Mouse (Mus musculus) embryonic facial prominence, embryonic 12.5 days (tissue): ENCODE results near the gene Dph1. TPM values are rescaled to one million over a fixed set of nuclear protein-coding genes. Genes with fewer than 3 reads are reported as not detected.

Experiments
- ATAC-seq: fragments of 200-750 bp; cut with Nextera tagmentation; 2 replicates; pipeline ENCODE4 v1.8.0; 2017; ENCODE audit not compliant: insufficient number of reproducible peaks, insufficient read depth, low FRiP score, low TSS enrichment
- H3K27ac ChIP-seq: fragments of 300-500 bp; sonication (generic); 2 replicates; pipeline ENCODE4 v1.5.1; 2016; ENCODE audit warnings: mild to moderate bottlenecking
- H3K27me3 ChIP-seq: fragments of 300-500 bp; sonication (generic); 2 replicates; pipeline ENCODE4 v1.6.1; 2016; ENCODE audit warnings: mild to moderate bottlenecking, moderate library complexity
- H3K36me3 ChIP-seq: fragments of 300-500 bp; sonication (generic); 2 replicates; pipeline ENCODE4 v1.6.1; 2016; ENCODE audit warnings: mild to moderate bottlenecking
- H3K4me1 ChIP-seq: fragments of 300-500 bp; sonication (generic); 2 replicates; pipeline ENCODE4 v1.6.1; 2016
- H3K4me2 ChIP-seq: fragments of 300-500 bp; sonication (generic); replicated peaks from 2 replicates; pipeline ENCODE4 v1.6.1; 2016; ENCODE audit warnings: mild to moderate bottlenecking, moderate library complexity
- H3K4me3 ChIP-seq: fragments of 300-500 bp; sonication (generic); 2 replicates; pipeline ENCODE4 v1.5.1; 2016; ENCODE audit warnings: mild to moderate bottlenecking
- H3K9ac ChIP-seq: fragments of 300-500 bp; sonication (generic); 2 replicates; pipeline ENCODE4 v1.6.1; 2016; ENCODE audit warnings: mild to moderate bottlenecking, moderate library complexity
- H3K9me3 ChIP-seq: fragments of 300-500 bp; sonication (generic); 2 replicates; pipeline ENCODE4 v1.6.1; 2016; ENCODE audit warnings: mild to moderate bottlenecking, moderate library complexity
- WGBS: fragments of 180-500 bp; shearing (Covaris S2); methylation state at CpG from one replicate; pipeline ENCODE4 v1.1.7; 2016; 5-methylcytosine and 5-hydroxymethylcytosine counted together
- polyA plus RNA-seq: library from polyadenylated mRNA; unstranded; fragments of >200 nt; fragmentation: Nextera tagmentation; extraction: Ambion mirVana; gene quantifications from 2 replicates; pipeline ENCODE4 v1.2.1, GENCODE M21; 2016

Dph1 gene
- polyA plus RNA-seq, result 22.6 and 23.3 TPM in 2 replicates

GRCm38 (mm10) chr11:75190905-75191441 lies at the start of gene Dph1:
Dph1 (minus strand) TSS chr11:75191241.
- peaks cover 45% of the 10 kb centered on the region for H3K4me1 ChIP-seq
- H3K9me3 ChIP-seq, result no peaks in the 10 kb centered on the region
- H3K4me2 ChIP-seq, result peak within 1 kb of the TSS; percentile 89
- peak within 1 kb of the TSS; percentile 94 for H3K4me3 ChIP-seq
- ATAC-seq, result no peak
- no peaks in the 10 kb centered on the region for H3K36me3 ChIP-seq
- peak within 1 kb of the TSS; percentile 62 for H3K9ac ChIP-seq
- WGBS, result 37% methylated on average over 5 of the region's 5 CpGs
- H3K27me3 ChIP-seq, result peaks cover 48% of the 10 kb centered on the region
- H3K27ac ChIP-seq, result no peak within 1 kb of the TSS

- WGBS, result 77% methylated on average over 13 of the region's 13 CpGs
- Histone ChIP-seq H3K27me3 (peaks cover 4% of the 10 kb centered on the region; the same call in 1 of the 2 replicates), H3K36me3 (no peaks in the 10 kb centered on the region), H3K9ac (no peak overlapping the region), H3K4me3 (no peak overlapping the region), H3K9me3 (no peaks in the 10 kb centered on the region), H3K27ac (no peak overlapping the region), H3K4me1 (peaks cover 5% of the 10 kb centered on the region; the same call in 1 of the 2 replicates), H3K4me2 (no peak overlapping the region)
- no peak for ATAC-seq
These were observed 49.3 kb upstream of the Dph1 start for GRCm38 (mm10) chr11:75240158-75240934.

- Histone ChIP-seq H3K4me1 (peaks cover 4% of the 10 kb centered on the region; the same call in 1 of the 2 replicates), H3K27me3 (peaks cover 17% of the 10 kb centered on the region)
- 12% methylated on average over 16 of the region's 16 CpGs for WGBS
These were observed 43.7 kb upstream of the Dph1 start for GRCm38 (mm10) chr11:75234745-75235144.

DNA sequence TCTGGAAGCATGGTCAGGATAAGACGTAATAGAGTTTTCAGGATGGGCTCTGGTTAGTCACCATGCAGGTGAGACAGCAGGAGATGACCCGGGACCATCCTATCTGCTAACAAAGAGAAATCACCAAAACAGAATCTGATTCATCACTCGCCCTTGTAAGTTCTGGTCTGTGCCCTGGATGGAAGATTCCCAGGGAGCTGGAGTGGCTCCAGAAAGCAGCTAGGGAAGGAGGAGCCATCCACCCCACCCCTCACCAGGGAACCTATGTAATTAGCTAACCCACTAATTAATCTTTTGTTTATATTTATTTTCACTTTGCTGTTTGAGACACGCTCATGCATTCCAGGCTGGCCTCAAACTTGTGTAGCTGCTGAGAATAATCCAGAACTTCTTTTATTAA lies 41.4 kb upstream of the Dph1 start:
- no peak overlapping the region for H3K9ac ChIP-seq
- H3K4me3 ChIP-seq, result no peak overlapping the region
- H3K9me3 ChIP-seq, result no peaks in the 10 kb centered on the region
- no peak for ATAC-seq
- peaks cover 4% of the 10 kb centered on the region; the same call in 1 of the 2 replicates for H3K4me1 ChIP-seq
- 73% methylated on average over 4 of the region's 4 CpGs for WGBS
- H3K27ac ChIP-seq, result no peak overlapping the region
- H3K27me3 ChIP-seq, result peaks cover 17% of the 10 kb centered on the region
- no peak overlapping the region for H3K4me2 ChIP-seq
- no peaks in the 10 kb centered on the region for H3K36me3 ChIP-seq

More at GRCm38 (mm10) chr11:75234745-75235144, 43.7 kb upstream of the Dph1 start:
- Histone ChIP-seq H3K4me3 (no peak overlapping the region), H3K9ac (no peak overlapping the region), H3K36me3 (no peaks in the 10 kb centered on the region), H3K27ac (no peak overlapping the region), H3K9me3 (no peaks in the 10 kb centered on the region), H3K4me2 (no peak overlapping the region)
- ATAC-seq, result no peak

DNA sequence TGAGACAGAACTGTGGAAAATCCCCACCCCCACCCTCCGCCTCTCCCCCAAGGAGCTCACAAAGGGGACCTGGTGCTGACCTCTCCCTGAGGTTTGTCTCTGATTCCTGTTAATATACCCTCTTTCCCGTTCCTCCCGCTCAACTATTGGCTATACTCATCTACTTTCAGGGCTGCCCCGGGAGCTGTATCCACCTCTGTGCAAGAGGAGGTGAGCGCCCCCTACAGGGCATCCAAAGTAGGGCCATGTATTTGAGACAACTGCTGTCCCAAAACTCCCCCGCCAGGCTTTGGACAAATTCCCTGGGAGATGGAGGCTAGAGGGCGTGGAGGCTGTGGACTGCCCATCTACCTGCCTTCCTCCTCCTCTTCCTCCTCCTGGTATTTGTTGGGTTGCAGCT lies 40.7 kb upstream of the Dph1 start:
- H3K27ac ChIP-seq, result no peak overlapping the region
- no peak overlapping the region for H3K4me2 ChIP-seq
- peaks cover 17% of the 10 kb centered on the region for H3K27me3 ChIP-seq
- 11% methylated on average over 7 of the region's 7 CpGs for WGBS
- H3K9me3 ChIP-seq, result no peaks in the 10 kb centered on the region
- peaks cover 4% of the 10 kb centered on the region; the same call in 1 of the 2 replicates for H3K4me1 ChIP-seq
- no peak for ATAC-seq
- H3K4me3 ChIP-seq, result no peak overlapping the region
- H3K9ac ChIP-seq, result no peak overlapping the region
- H3K36me3 ChIP-seq, result no peaks in the 10 kb centered on the region

DNA sequence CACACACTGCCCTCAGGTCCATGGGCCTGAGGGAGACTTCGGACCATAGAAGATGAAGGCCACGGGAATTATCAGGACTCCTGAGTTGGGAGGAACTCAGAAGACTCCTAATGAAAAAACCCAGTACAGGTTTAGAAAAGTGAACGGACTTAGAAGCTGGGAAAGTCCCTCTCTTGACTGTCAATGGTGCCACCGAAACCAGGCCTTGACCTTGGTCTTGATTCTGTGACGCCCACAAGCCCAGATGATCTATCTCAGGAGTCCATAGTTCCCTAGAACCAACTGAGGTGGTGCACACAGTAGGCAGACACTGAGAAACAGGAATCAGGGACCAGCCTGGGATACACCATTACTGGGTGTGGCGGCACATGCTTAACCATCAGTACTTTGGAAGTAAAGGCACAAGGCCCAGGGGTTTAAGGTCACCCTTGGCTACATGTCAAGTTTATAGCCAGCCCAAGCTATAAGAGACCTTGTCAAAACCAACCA lies 39.3 kb upstream of the Dph1 start:
- Histone ChIP-seq H3K27ac (no peak overlapping the region), H3K4me3 (no peak overlapping the region), H3K36me3 (no peaks in the 10 kb centered on the region), H3K9me3 (no peaks in the 10 kb centered on the region), H3K9ac (no peak overlapping the region), H3K27me3 (peaks cover 13% of the 10 kb centered on the region), H3K4me1 (peaks cover 4% of the 10 kb centered on the region; the same call in 1 of the 2 replicates), H3K4me2 (no peak overlapping the region)
- 93% methylated on average over 6 of the region's 6 CpGs for WGBS
- no peak for ATAC-seq

DNA sequence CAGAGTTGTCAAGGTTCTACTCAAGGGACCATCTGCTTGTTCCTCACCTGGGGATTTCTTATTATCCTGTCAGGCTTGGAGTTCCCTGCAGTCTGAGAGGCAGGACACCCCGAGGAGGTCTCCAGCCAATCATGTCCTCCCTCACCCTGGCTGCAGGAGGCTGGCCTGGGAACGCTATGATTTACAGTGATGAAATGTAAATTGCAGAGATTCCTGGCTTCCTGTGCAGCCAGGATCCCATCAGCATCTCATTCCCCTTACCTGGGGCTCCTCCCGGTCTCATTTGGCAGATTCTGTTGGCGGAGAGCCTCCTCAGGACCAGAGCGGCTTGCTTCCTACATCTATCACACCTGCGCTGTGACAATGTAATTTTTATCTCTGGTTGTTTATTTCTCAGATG lies 38.2 kb upstream of the Dph1 start:
- peaks cover 4% of the 10 kb centered on the region; the same call in 1 of the 2 replicates for H3K4me1 ChIP-seq
- H3K27me3 ChIP-seq, result 0 out of 2 replicates have a peak, but pooled peaks cover 4% of the 10 kb centered on the region
- H3K4me2 ChIP-seq, result no peak overlapping the region
- no peaks in the 10 kb centered on the region for H3K36me3 ChIP-seq
- H3K9ac ChIP-seq, result no peak overlapping the region
- no peaks in the 10 kb centered on the region for H3K9me3 ChIP-seq
- H3K27ac ChIP-seq, result no peak overlapping the region
- WGBS, result 82% methylated on average over 6 of the region's 6 CpGs
- H3K4me3 ChIP-seq, result no peak overlapping the region
- ATAC-seq, result no peak

- 51% methylated on average over 3 of the region's 3 CpGs for WGBS
- no peaks in the 10 kb centered on the region for H3K36me3 ChIP-seq
These were observed 36.6 kb upstream of the Dph1 start for GRCm38 (mm10) chr11:75227632-75228031.

DNA sequence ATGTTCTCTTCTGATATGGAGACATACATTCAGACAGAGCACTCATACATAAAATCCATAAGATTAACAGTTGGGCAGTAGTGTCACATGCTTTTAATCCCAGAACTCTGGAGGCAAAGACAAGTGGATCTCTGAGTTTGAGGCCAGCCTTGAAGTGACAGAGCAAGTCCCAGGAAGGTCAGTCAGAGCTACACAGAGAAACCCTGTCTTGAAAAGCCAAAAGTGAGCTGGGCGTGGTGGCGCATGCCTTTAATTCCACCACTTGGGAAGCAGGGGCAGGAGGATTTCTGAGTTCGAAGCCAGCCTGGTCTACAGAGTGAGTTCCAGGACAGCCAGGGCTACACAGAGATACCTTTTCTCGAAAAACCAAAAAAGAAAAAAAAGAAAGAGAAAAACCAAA lies 33.8 kb upstream of the Dph1 start:
- Histone ChIP-seq H3K9ac (no peak overlapping the region), H3K9me3 (no peaks in the 10 kb centered on the region), H3K4me1 (peaks cover 6% of the 10 kb centered on the region; the same call in 1 of the 2 replicates), H3K27me3 (no peaks in the 10 kb centered on the region), H3K36me3 (no peaks in the 10 kb centered on the region), H3K4me2 (no peak overlapping the region), H3K4me3 (no peak overlapping the region), H3K27ac (no peak overlapping the region)
- WGBS, result 92% methylated on average over 4 of the region's 4 CpGs
- no peak for ATAC-seq

More at GRCm38 (mm10) chr11:75227632-75228031, 36.6 kb upstream of the Dph1 start:
- no peak overlapping the region for H3K27ac ChIP-seq
- H3K4me3 ChIP-seq, result no peak overlapping the region
- H3K27me3 ChIP-seq, result no peaks in the 10 kb centered on the region
- H3K9me3 ChIP-seq, result no peaks in the 10 kb centered on the region
- H3K4me1 ChIP-seq, result peaks cover 4% of the 10 kb centered on the region; the same call in 1 of the 2 replicates
- no peak for ATAC-seq
- no peak overlapping the region for H3K4me2 ChIP-seq
- H3K9ac ChIP-seq, result no peak overlapping the region

- H3K4me2 ChIP-seq, result no peak overlapping the region
- no peaks in the 10 kb centered on the region for H3K36me3 ChIP-seq
- no peak overlapping the region for H3K9ac ChIP-seq
- no peak overlapping the region for H3K27ac ChIP-seq
- H3K27me3 ChIP-seq, result no peaks in the 10 kb centered on the region
- ATAC-seq, result no peak
- no peak overlapping the region for H3K4me3 ChIP-seq
- peaks cover 6% of the 10 kb centered on the region; the same call in 1 of the 2 replicates for H3K4me1 ChIP-seq
- H3K9me3 ChIP-seq, result no peaks in the 10 kb centered on the region
- WGBS, result 81% methylated on average over 12 of the region's 12 CpGs
These were observed 33.0 kb upstream of the Dph1 start for GRCm38 (mm10) chr11:75224062-75224461.

GRCm38 (mm10) chr11:75220517-75221145 lies 29.6 kb upstream of the Dph1 start:
- peaks cover 6% of the 10 kb centered on the region; the same call in 1 of the 2 replicates for H3K4me1 ChIP-seq
- no peaks in the 10 kb centered on the region for H3K36me3 ChIP-seq
- no peak overlapping the region for H3K9ac ChIP-seq
- ATAC-seq, result no peak
- no peak overlapping the region for H3K4me3 ChIP-seq
- H3K27ac ChIP-seq, result no peak overlapping the region
- H3K9me3 ChIP-seq, result no peaks in the 10 kb centered on the region
- H3K27me3 ChIP-seq, result peaks cover 3% of the 10 kb centered on the region; the same call in 1 of the 2 replicates
- 33% methylated on average over 4 of the region's 6 CpGs for WGBS
- no peak overlapping the region for H3K4me2 ChIP-seq
